Mouse (Mus musculus) left cerebral cortex, adult 8-10 months (tissue): ENCODE data around the gene Cdk5rap2. TPM values are rescaled to one million over a fixed set of nuclear protein-coding genes. Genes with fewer than 3 reads are reported as not detected.
A peak's percentile ranks its signal among the peaks of the same experiment; 100 is the strongest.

ENCODE experiments used
- DNase-seq, 2 experiments: peaks; one replicate each; pipeline ENCODE4 v3.0.0; 2022; ENCODE audit warnings: low spot score in 2 of 2
- total RNA-seq, 4 experiments: library from RNA; stranded (reverse); gene quantifications; 2 replicates each; pipeline ENCODE4 v1.2.4; 2022

Cdk5rap2 gene
- 10 to 100 TPM in 3 of 4 experiments, 1 to 10 TPM in 1; 8.0 to 12.0 (median 11.0) TPM for total RNA-seq

- DNase-seq: peak; percentile 87 to 97
Observed at GRCm38 (mm10) chr4:70409994-70410721, at the start of gene Cdk5rap2. Gene Cdk5rap2 (minus strand): TSS chr4:70410443.

- no peak for DNase-seq
Observed at GRCm38 (mm10) chr4:70452161-70452560, 41.9 kb upstream of the Cdk5rap2 start.

- no peak for DNase-seq
Observed at GRCm38 (mm10) chr4:70451750-70452149, 41.5 kb upstream of the Cdk5rap2 start.

GRCm38 (mm10) chr4:70449668-70450067, 39.4 kb upstream of the Cdk5rap2 start:
- no peak for DNase-seq

GRCm38 (mm10) chr4:70446774-70447173, 36.5 kb upstream of the Cdk5rap2 start:
- no peak for DNase-seq

GRCm38 (mm10) chr4:70420202-70420601, 10.0 kb upstream of the Cdk5rap2 start:
- no peak for DNase-seq

GRCm38 (mm10) chr4:70412126-70412525, 1.9 kb upstream of the Cdk5rap2 start:
- peak in 1 of 2 experiments; percentile 60 for DNase-seq

GRCm38 (mm10) chr4:70409456-70409855, 787 bp downstream of the Cdk5rap2 start:
- DNase-seq: no peak

GRCm38 (mm10) chr4:70402109-70402819, 8.0 kb downstream of the Cdk5rap2 start:
- DNase-seq: peak; percentile 49 to 68

GRCm38 (mm10) chr4:70399476-70399875, 10.8 kb downstream of the Cdk5rap2 start:
- no peak for DNase-seq

- no peak for DNase-seq
Observed at GRCm38 (mm10) chr4:70399074-70399473, 11.2 kb downstream of the Cdk5rap2 start.

GRCm38 (mm10) chr4:70398088-70398487, 12.2 kb downstream of the Cdk5rap2 start:
- no peak for DNase-seq

- no peak for DNase-seq
Observed at GRCm38 (mm10) chr4:70396701-70397100, 13.5 kb downstream of the Cdk5rap2 start.

GRCm38 (mm10) chr4:70394736-70395135, 15.5 kb downstream of the Cdk5rap2 start:
- no peak for DNase-seq

- DNase-seq: no peak
Observed at GRCm38 (mm10) chr4:70391760-70392372, 18.4 kb downstream of the Cdk5rap2 start.

GRCm38 (mm10) chr4:70391073-70391472, 19.2 kb downstream of the Cdk5rap2 start:
- DNase-seq: no peak

- DNase-seq: no peak
Observed at GRCm38 (mm10) chr4:70386206-70386605, 24.0 kb downstream of the Cdk5rap2 start.

- DNase-seq: no peak
Observed at GRCm38 (mm10) chr4:70377359-70377758, 32.9 kb downstream of the Cdk5rap2 start.

- DNase-seq: no peak
Observed at GRCm38 (mm10) chr4:70365061-70365858, 45.0 kb downstream of the Cdk5rap2 start.

- DNase-seq: no peak
Observed at GRCm38 (mm10) chr4:70361366-70361765, 48.9 kb downstream of the Cdk5rap2 start.

- peak; percentile 53 to 54 for DNase-seq
Observed at GRCm38 (mm10) chr4:70355659-70356350, 54.4 kb downstream of the Cdk5rap2 start.
